Mouse (Mus musculus): ENCODE measurements around the gene Cyp2d11.
A peak's percentile ranks its signal among the peaks of the same experiment; 100 is the strongest.
"Not testable (repeated sequence)": the region's sequence is repeated elsewhere in the genome, so short reads cannot be mapped to it uniquely, and the experiment has no call there.

Gene Cyp2d11

GRCm38 (mm10) chr15:82380714-82381062, 13.1 kb downstream of the Cyp2d11 start:
- DNase-seq (ENCODE audit: low read depth in 1 of 2, low spot score in 2 of 2), result no peak

- DNase-seq (ENCODE audit: low read depth in 1 of 2, low spot score in 2 of 2), result no peak
Measured at GRCm38 (mm10) chr15:82379871-82380713, 13.7 kb downstream of the Cyp2d11 start, which contains the start of gene Cyp2d22. TSS of gene Cyp2d22 (minus strand) at chr15:82380260.

- no peak for DNase-seq (ENCODE audit: low read depth in 1 of 2, low spot score in 2 of 2)
Measured at GRCm38 (mm10) chr15:82379511-82379870, 14.3 kb downstream of the Cyp2d11 start.

GRCm38 (mm10) chr15:82378261-82379180, 15.3 kb downstream of the Cyp2d11 start:
- no peak for DNase-seq (ENCODE audit: low read depth in 1 of 2, low spot score in 2 of 2)

- DNase-seq (ENCODE audit: low read depth in 1 of 2, low spot score in 2 of 2), result no peak
Measured at GRCm38 (mm10) chr15:82377701-82378100, 16.1 kb downstream of the Cyp2d11 start.

GRCm38 (mm10) chr15:82376393-82377138, 17.3 kb downstream of the Cyp2d11 start:
- DNase-seq (ENCODE audit: low read depth in 1 of 2, low spot score in 2 of 2), result no peak

GRCm38 (mm10) chr15:82375855-82376254, 18.0 kb downstream of the Cyp2d11 start:
- DNase-seq (ENCODE audit: low read depth in 1 of 2, low spot score in 2 of 2), result no peak

- no peak for DNase-seq (ENCODE audit: low read depth in 1 of 2, low spot score in 2 of 2)
Measured at GRCm38 (mm10) chr15:82374437-82374836, 19.4 kb downstream of the Cyp2d11 start.

GRCm38 (mm10) chr15:82372991-82373390, 20.8 kb downstream of the Cyp2d11 start:
- no peak for DNase-seq (ENCODE audit: low read depth in 1 of 2, low spot score in 2 of 2)

- no peak for DNase-seq (ENCODE audit: low read depth in 1 of 2, low spot score in 2 of 2)
Measured at GRCm38 (mm10) chr15:82372446-82372845, 21.4 kb downstream of the Cyp2d11 start.

- DNase-seq (ENCODE audit: low read depth in 1 of 2, low spot score in 2 of 2), result no peak
Measured at GRCm38 (mm10) chr15:82368851-82369250, 25.0 kb downstream of the Cyp2d11 start.

- DNase-seq (ENCODE audit: low read depth in 1 of 2, low spot score in 2 of 2), result no peak
Measured at GRCm38 (mm10) chr15:82368146-82368545, 25.7 kb downstream of the Cyp2d11 start.

GRCm38 (mm10) chr15:82364561-82364960, 29.3 kb downstream of the Cyp2d11 start:
- DNase-seq (ENCODE audit: low read depth in 1 of 2, low spot score in 2 of 2), result not testable (repeated sequence)

GRCm38 (mm10) chr15:82363801-82364200, 30.0 kb downstream of the Cyp2d11 start:
- DNase-seq (ENCODE audit: low read depth in 1 of 2, low spot score in 2 of 2), result not testable (repeated sequence)

GRCm38 (mm10) chr15:82362234-82362633, 31.6 kb downstream of the Cyp2d11 start:
- DNase-seq (ENCODE audit: low read depth in 1 of 2, low spot score in 2 of 2), result no peak

GRCm38 (mm10) chr15:82361459-82362018, 32.3 kb downstream of the Cyp2d11 start:
- no peak for DNase-seq (ENCODE audit: low read depth in 1 of 2, low spot score in 2 of 2)

- no peak for DNase-seq (ENCODE audit: low read depth in 1 of 2, low spot score in 2 of 2)
Measured at GRCm38 (mm10) chr15:82358431-82359260, 35.2 kb downstream of the Cyp2d11 start.

GRCm38 (mm10) chr15:82354126-82354945, 39.5 kb downstream of the Cyp2d11 start, which contains the start of gene Ndufa6:
TSS of gene Ndufa6 (minus strand) at chr15:82354322.
- DNase-seq (ENCODE audit: low read depth in 1 of 2, low spot score in 2 of 2), result peak; percentile 92 to 93

GRCm38 (mm10) chr15:82353745-82354113, 40.1 kb downstream of the Cyp2d11 start:
- DNase-seq (ENCODE audit: low read depth in 1 of 2, low spot score in 2 of 2), result no peak

Measured in monocyte, adult 2 months (primary cell).